Mouse (Mus musculus) embryonic facial prominence, embryonic 12.5 days (tissue): ENCODE data around the gene Id3. TPM values are rescaled to one million over a fixed set of nuclear protein-coding genes. Genes with fewer than 3 reads are reported as not detected.
A peak's percentile ranks its signal among the peaks of the same experiment; 100 is the strongest.

ENCODE experiments used
- ATAC-seq: fragments of 200-750 bp; cut with Nextera tagmentation; 2 replicates; pipeline ENCODE4 v1.8.0; 2017; ENCODE audit not compliant: insufficient number of reproducible peaks, insufficient read depth, low FRiP score, low TSS enrichment
- H3K27ac ChIP-seq: fragments of 300-500 bp; sonication (generic); 2 replicates; pipeline ENCODE4 v1.5.1; 2016; ENCODE audit warnings: mild to moderate bottlenecking
- H3K27me3 ChIP-seq: fragments of 300-500 bp; sonication (generic); 2 replicates; pipeline ENCODE4 v1.6.1; 2016; ENCODE audit warnings: mild to moderate bottlenecking, moderate library complexity
- H3K36me3 ChIP-seq: fragments of 300-500 bp; sonication (generic); 2 replicates; pipeline ENCODE4 v1.6.1; 2016; ENCODE audit warnings: mild to moderate bottlenecking
- H3K4me1 ChIP-seq: fragments of 300-500 bp; sonication (generic); 2 replicates; pipeline ENCODE4 v1.6.1; 2016
- H3K4me2 ChIP-seq: fragments of 300-500 bp; sonication (generic); replicated peaks from 2 replicates; pipeline ENCODE4 v1.6.1; 2016; ENCODE audit warnings: mild to moderate bottlenecking, moderate library complexity
- H3K4me3 ChIP-seq: fragments of 300-500 bp; sonication (generic); 2 replicates; pipeline ENCODE4 v1.5.1; 2016; ENCODE audit warnings: mild to moderate bottlenecking
- H3K9ac ChIP-seq: fragments of 300-500 bp; sonication (generic); 2 replicates; pipeline ENCODE4 v1.6.1; 2016; ENCODE audit warnings: mild to moderate bottlenecking, moderate library complexity
- H3K9me3 ChIP-seq: fragments of 300-500 bp; sonication (generic); 2 replicates; pipeline ENCODE4 v1.6.1; 2016; ENCODE audit warnings: mild to moderate bottlenecking, moderate library complexity
- WGBS: fragments of 180-500 bp; shearing (Covaris S2); methylation state at CpG from one replicate; pipeline ENCODE4 v1.1.7; 2016; 5-methylcytosine and 5-hydroxymethylcytosine counted together
- polyA plus RNA-seq: library from polyadenylated mRNA; unstranded; fragments of >200 nt; fragmentation: Nextera tagmentation; extraction: Ambion mirVana; gene quantifications from 2 replicates; pipeline ENCODE4 v1.2.1, GENCODE M21; 2016

Id3 gene
- polyA plus RNA-seq, 1 experiment from 2014 or later, result 623 TPM

- no peak overlapping the region for H3K4me3 ChIP-seq
- WGBS, result 91% methylated on average over 4 of the region's 4 CpGs
- no peak overlapping the region for H3K27ac ChIP-seq
- H3K27me3 ChIP-seq, result no peaks in the 10 kb centered on the region
- no peak for ATAC-seq
- H3K4me1 ChIP-seq, result peaks cover 33% of the 10 kb centered on the region
- H3K36me3 ChIP-seq, result no peaks in the 10 kb centered on the region
- H3K9ac ChIP-seq, result no peak overlapping the region
- H3K9me3 ChIP-seq, result no peaks in the 10 kb centered on the region
- H3K4me2 ChIP-seq, result no peak overlapping the region
Measured at GRCm38 (mm10) chr4:136152821-136153220, 9.5 kb downstream of the Id3 start.

GRCm38 (mm10) chr4:136154462-136154861 lies 11.2 kb downstream of the Id3 start:
- Histone ChIP-seq H3K36me3 (no peaks in the 10 kb centered on the region), H3K4me2 (no peak overlapping the region), H3K27me3 (no peaks in the 10 kb centered on the region), H3K9ac (no peak overlapping the region), H3K4me3 (no peak overlapping the region), H3K27ac (no peak overlapping the region), H3K4me1 (peaks cover 22% of the 10 kb centered on the region), H3K9me3 (no peaks in the 10 kb centered on the region)
- no peak for ATAC-seq
- 60% methylated on average over 9 of the region's 9 CpGs for WGBS

GRCm38 (mm10) chr4:136158498-136158897 lies 15.2 kb downstream of the Id3 start:
- no peaks in the 10 kb centered on the region for H3K27me3 ChIP-seq
- H3K4me1 ChIP-seq, result peaks cover 15% of the 10 kb centered on the region
- WGBS, result 83% methylated on average over 6 of the region's 6 CpGs
- no peak overlapping the region for H3K4me3 ChIP-seq
- no peak overlapping the region for H3K4me2 ChIP-seq
- no peak overlapping the region for H3K27ac ChIP-seq
- no peak overlapping the region for H3K9ac ChIP-seq
- no peak for ATAC-seq
- H3K36me3 ChIP-seq, result no peaks in the 10 kb centered on the region
- no peaks in the 10 kb centered on the region for H3K9me3 ChIP-seq

- no peak overlapping the region for H3K4me2 ChIP-seq
- peak overlapping the region; percentile 5; the same call in 1 of the 2 replicates for H3K27ac ChIP-seq
- H3K4me3 ChIP-seq, result no peak overlapping the region
- H3K4me1 ChIP-seq, result peaks cover 12% of the 10 kb centered on the region
- H3K36me3 ChIP-seq, result no peaks in the 10 kb centered on the region
- no peak overlapping the region for H3K9ac ChIP-seq
- H3K27me3 ChIP-seq, result no peaks in the 10 kb centered on the region
- ATAC-seq, result 0 out of 2 replicates have a peak, but pooled peaks have one; percentile 1
- 2% methylated on average over 5 of the region's 5 CpGs for WGBS
- no peaks in the 10 kb centered on the region for H3K9me3 ChIP-seq
Measured at GRCm38 (mm10) chr4:136159802-136160397, 16.6 kb downstream of the Id3 start.

GRCm38 (mm10) chr4:136163448-136163847 lies 20.2 kb downstream of the Id3 start:
- H3K4me2 ChIP-seq, result no peak overlapping the region
- H3K27me3 ChIP-seq, result no peaks in the 10 kb centered on the region
- H3K9ac ChIP-seq, result no peak overlapping the region
- H3K36me3 ChIP-seq, result no peaks in the 10 kb centered on the region
- H3K9me3 ChIP-seq, result no peaks in the 10 kb centered on the region
- peaks cover 12% of the 10 kb centered on the region for H3K4me1 ChIP-seq
- ATAC-seq, result peak; percentile 48
- WGBS, result under 1% methylated on average over 11 of the region's 11 CpGs
- no peak overlapping the region for H3K4me3 ChIP-seq
- no peak overlapping the region for H3K27ac ChIP-seq

GRCm38 (mm10) chr4:136164981-136165380 lies 21.7 kb downstream of the Id3 start:
- Histone ChIP-seq H3K9me3 (no peaks in the 10 kb centered on the region), H3K27me3 (no peaks in the 10 kb centered on the region), H3K4me3 (no peak overlapping the region), H3K4me1 (peaks cover 4% of the 10 kb centered on the region), H3K27ac (no peak overlapping the region), H3K4me2 (no peak overlapping the region), H3K36me3 (no peaks in the 10 kb centered on the region), H3K9ac (no peak overlapping the region)
- 65% methylated on average over 8 of the region's 8 CpGs for WGBS
- ATAC-seq, result no peak

- Histone ChIP-seq H3K36me3 (no peaks in the 10 kb centered on the region), H3K4me3 (no peak overlapping the region), H3K4me2 (no peak overlapping the region), H3K9ac (no peak overlapping the region), H3K27me3 (no peaks in the 10 kb centered on the region), H3K4me1 (peaks cover 5% of the 10 kb centered on the region; the same call in 1 of the 2 replicates), H3K9me3 (no peaks in the 10 kb centered on the region), H3K27ac (no peak overlapping the region)
- 84% methylated on average over 3 of the region's 3 CpGs for WGBS
- no peak for ATAC-seq
Measured at GRCm38 (mm10) chr4:136167701-136168100, 24.4 kb downstream of the Id3 start.

GRCm38 (mm10) chr4:136170401-136170800 lies 27.1 kb downstream of the Id3 start:
- H3K9ac ChIP-seq, result no peak overlapping the region
- no peak overlapping the region for H3K4me3 ChIP-seq
- H3K27ac ChIP-seq, result no peak overlapping the region
- H3K4me1 ChIP-seq, result peaks cover 30% of the 10 kb centered on the region
- H3K27me3 ChIP-seq, result no peaks in the 10 kb centered on the region
- H3K36me3 ChIP-seq, result no peaks in the 10 kb centered on the region
- no peak for ATAC-seq
- no peaks in the 10 kb centered on the region for H3K9me3 ChIP-seq
- 81% methylated on average over 4 of the region's 4 CpGs for WGBS
- H3K4me2 ChIP-seq, result no peak overlapping the region

- Histone ChIP-seq H3K4me2 (peak overlapping the region; percentile 99), H3K27me3 (no peaks in the 10 kb centered on the region), H3K4me3 (peak overlapping the region; percentile 58), H3K9me3 (no peaks in the 10 kb centered on the region), H3K36me3 (no peaks in the 10 kb centered on the region), H3K9ac (peak overlapping the region; percentile 57), H3K27ac (no peak overlapping the region), H3K4me1 (peaks cover 33% of the 10 kb centered on the region)
- WGBS, result 23% methylated on average over 12 of the region's 12 CpGs
- ATAC-seq, result no peak
Measured at GRCm38 (mm10) chr4:136171455-136171854, 28.2 kb downstream of the Id3 start.

- peak within 1 kb of the TSS; percentile 99 for H3K4me2 ChIP-seq
- peak within 1 kb of the TSS; percentile 58 for H3K4me3 ChIP-seq
- H3K27ac ChIP-seq, result peak within 1 kb of the TSS; percentile 63
- H3K9me3 ChIP-seq, result no peaks in the 10 kb centered on the region
- H3K27me3 ChIP-seq, result no peaks in the 10 kb centered on the region
- no peak for ATAC-seq
- WGBS, result under 1% methylated on average over 35 of the region's 35 CpGs
- peak within 1 kb of the TSS; percentile 77 for H3K9ac ChIP-seq
- peaks cover 38% of the 10 kb centered on the region for H3K4me1 ChIP-seq
- H3K36me3 ChIP-seq, result no peaks in the 10 kb centered on the region
Measured at GRCm38 (mm10) chr4:136172011-136172541, 28.8 kb downstream of the Id3 start, which contains the start of gene E2f2. Gene E2f2, plus strand, starts transcription at chr4:136172394.

- peak overlapping the region; percentile 58 for H3K4me3 ChIP-seq
- H3K27ac ChIP-seq, result peak overlapping the region; percentile 63
- WGBS, result under 1% methylated on average over 43 of the region's 67 CpGs
- peak; percentile 29; the same call in 1 of the 2 replicates for ATAC-seq
- peak overlapping the region; percentile 77 for H3K9ac ChIP-seq
- H3K36me3 ChIP-seq, result no peaks in the 10 kb centered on the region
- H3K9me3 ChIP-seq, result no peaks in the 10 kb centered on the region
- H3K4me1 ChIP-seq, result peaks cover 44% of the 10 kb centered on the region
- H3K27me3 ChIP-seq, result no peaks in the 10 kb centered on the region
- H3K4me2 ChIP-seq, result peak overlapping the region; percentile 99
Measured at GRCm38 (mm10) chr4:136172542-136173209, 29.4 kb downstream of the Id3 start.

- Histone ChIP-seq H3K4me1 (peaks cover 47% of the 10 kb centered on the region), H3K9ac (peak overlapping the region; percentile 77), H3K4me2 (peak overlapping the region; percentile 99), H3K27ac (peak overlapping the region; percentile 63; the same call in 1 of the 2 replicates), H3K36me3 (no peaks in the 10 kb centered on the region), H3K27me3 (no peaks in the 10 kb centered on the region), H3K4me3 (peak overlapping the region; percentile 58), H3K9me3 (no peaks in the 10 kb centered on the region)
- ATAC-seq, result no peak
- 3% methylated on average over 14 of the region's 14 CpGs for WGBS
Measured at GRCm38 (mm10) chr4:136173210-136173715, 30.0 kb downstream of the Id3 start.
